Mouse (Mus musculus): ENCODE results near the gene Srd5a3.

DNA sequence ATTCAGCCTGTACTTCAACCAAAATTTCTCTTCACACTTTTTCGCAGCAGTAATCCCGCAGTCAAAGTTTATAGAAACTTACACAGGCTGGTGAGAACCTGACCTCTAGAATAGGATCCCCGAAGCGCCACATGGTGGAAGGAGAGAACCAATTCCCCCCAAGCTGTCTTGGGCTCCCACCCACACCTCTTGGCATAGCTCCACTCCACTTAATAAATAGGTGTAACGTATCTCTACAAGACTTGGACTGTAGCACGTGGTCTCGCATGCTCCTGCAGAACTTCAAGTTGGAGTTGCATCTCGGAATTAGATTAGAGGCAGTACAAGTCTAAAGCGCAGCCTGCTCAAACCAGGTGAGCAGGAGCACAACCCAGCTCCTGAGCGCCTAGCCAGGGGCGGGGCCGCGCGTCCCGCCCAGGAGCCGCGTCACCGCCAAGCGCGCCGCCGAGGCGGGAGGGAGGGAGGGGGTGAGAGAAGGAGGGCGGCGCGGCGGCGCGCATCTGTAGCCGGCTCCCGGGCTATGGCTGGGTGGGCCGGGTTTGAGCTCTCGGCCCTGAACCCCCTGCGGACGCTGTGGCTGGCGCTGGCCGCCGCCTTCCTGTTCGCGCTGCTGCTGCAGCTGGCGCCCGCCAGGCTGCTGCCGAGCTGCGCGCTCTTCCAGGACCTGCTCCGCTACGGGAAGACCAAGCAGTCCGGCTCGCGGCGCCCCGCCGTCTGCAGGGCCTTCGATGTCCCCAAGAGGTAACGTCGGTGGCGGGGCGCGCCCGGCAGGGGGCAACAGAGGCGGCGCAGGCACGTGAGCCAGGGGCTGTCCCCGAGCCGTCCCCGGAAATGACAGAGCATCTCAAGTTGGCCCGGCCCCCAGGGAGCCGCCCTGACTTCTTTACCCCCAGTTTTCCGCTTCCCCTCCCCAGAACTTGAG, at the start of gene Srd5a3:
- peak; percentile 81 for TF ChIP-seq POLR2A (IDR thresholded peaks at IDR 0.05; ENCODE audit: low read depth, low read length)
- TF ChIP-seq CTCF (IDR thresholded peaks at IDR 0.05; ENCODE audit: extremely low read depth, insufficient read depth, insufficient read length, insufficient replicate concordance), result peak; percentile 88
